Mouse (Mus musculus) retina, embryonic 14.5 days (tissue): Measurements from ENCODE around the gene Gm47995.

ENCODE experiments used
- DNase-seq: peaks from one replicate; pipeline ENCODE4 v3.0.0-alpha.2; 2015; ENCODE audit warnings: low spot score

The Gm47995 gene

GRCm38 (mm10) chr1:151232346-151232745, 34.1 kb downstream of the Gm47995 start:
- no peak for DNase-seq

DNA sequence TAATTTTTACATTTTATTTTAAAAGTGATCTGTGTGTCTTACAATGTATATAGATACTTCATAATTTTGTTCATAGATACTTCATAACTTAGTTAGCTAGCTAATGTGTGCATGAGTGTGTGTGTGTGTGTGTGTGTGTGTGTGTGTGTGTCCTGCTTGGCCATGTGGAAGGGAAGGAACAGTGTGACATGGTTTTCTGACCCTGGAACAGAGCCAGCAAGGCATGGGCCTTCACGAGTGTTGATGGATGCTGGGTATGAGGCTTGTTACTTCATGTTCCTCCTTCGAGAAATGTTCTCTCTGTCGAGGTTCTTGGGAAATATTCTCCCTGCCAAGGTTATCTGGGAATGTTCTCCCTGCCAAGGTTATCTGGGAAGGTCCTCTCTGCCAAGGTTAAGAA, 35.5 kb downstream of the Gm47995 start:
- no peak for DNase-seq

DNA sequence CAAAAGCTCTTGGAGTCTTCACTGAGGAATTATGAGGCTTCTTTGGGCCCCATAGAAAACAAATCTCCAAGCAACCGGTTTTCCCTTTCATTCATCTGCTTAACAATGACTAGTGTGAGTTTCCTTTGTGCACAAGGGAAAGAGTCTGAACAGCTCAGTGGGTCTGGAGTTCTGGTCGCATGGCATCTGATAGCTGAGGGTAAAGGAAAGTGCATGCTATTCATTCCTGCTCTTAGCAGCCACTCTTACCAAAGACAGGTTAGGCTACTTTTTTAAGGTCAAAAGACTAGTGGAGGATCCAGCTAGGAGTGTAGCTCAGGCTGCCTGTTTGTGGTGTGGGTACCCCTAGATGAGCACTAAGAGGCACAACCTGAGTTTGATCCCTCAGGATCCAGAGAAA, 37.3 kb downstream of the Gm47995 start:
- DNase-seq = no peak

GRCm38 (mm10) chr1:151236141-151236930, 38.1 kb downstream of the Gm47995 start:
- DNase-seq = no peak

GRCm38 (mm10) chr1:151237780-151238179, 39.5 kb downstream of the Gm47995 start:
- no peak for DNase-seq

GRCm38 (mm10) chr1:151243332-151243731, 45.1 kb downstream of the Gm47995 start:
- DNase-seq = no peak

DNA sequence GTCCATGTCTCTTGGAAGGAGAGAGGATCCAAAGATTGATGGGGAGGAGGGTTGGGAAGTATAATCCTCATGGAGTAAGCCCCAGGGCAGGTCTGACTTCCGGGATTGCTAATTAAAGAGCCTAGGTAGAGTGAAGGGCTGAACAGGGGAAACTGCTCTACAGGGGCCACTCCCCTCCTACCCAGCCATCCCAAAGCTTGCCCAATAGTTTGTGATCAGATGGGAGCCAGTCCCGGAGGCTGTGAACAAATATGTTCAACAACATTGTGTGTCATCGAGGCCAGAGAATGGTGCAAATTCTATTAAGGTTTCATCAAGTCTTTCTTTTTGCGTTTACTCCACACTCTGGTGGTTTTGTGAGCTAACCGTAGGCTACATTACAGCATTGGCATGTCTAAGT, 45.8 kb downstream of the Gm47995 start:
- no peak for DNase-seq

DNA sequence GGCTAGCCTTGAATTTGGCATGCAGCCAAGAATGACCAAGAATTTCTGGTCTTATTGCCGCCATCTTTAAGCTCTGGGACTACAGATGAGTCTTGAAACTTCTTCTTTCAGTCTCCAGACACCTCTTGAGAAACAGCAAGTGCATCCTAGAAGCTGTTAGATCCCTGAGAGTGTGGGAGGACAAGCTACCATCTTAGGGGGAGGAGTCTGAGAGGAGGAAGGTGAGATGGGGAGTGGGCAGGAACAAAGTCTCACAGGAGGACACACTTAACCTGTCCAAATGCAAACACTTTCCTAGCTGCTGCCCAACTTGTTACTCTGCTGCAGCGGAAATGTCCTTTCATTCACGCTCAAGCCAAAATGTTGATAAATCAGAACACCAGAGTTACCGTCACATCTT, 46.5 kb downstream of the Gm47995 start:
- DNase-seq = no peak

DNA sequence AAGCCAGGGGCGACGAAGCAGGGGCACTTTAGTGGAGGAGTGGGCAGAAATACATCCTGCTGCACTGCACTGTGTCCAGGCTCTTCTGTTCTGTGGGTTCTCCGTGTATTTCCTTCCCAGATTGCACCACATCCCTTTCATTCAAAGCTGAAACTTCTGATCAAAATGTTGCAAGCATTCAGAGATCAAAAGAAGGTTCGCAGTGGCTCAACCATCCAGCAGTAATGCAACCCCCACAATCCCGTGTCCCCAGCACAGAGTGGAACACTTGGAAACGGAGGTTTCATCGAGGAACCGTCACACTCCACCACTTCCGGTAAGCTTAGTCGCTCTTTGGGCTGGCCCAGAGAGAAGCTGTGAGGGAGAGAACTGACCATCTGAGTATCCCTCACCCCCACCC, 46.9 kb downstream of the Gm47995 start:
- DNase-seq = no peak

DNA sequence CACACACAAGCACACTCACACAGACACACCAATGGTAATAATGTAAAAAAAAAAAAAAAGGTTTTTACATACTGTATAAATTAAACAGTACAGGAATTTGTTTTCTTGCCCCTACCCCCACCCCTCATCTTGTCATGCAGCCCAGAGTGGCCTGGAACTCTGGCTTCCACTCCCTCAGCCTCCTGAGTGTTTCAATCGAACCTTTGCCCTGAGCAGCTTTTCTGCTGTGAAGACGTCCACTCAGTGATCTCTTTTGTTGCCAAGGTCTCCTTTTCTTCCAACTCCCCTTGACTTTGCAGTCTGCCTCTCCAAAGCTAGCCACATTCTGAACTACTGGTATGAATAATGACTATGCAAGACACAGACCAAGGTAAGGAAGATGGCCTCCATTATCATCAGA, 47.6 kb downstream of the Gm47995 start:
- no peak for DNase-seq
